Mouse (Mus musculus): ENCODE results near the gene Mpz.

- TF ChIP-seq POLR2A (IDR thresholded peaks at IDR 0.05; ENCODE audit: borderline replicate concordance, low read depth, low read length) (no peak), CTCF (IDR thresholded peaks at IDR 0.05; ENCODE audit: low read depth, low read length) (no peak)
These were observed 9.0 kb downstream of the Mpz start for GRCm38 (mm10) chr1:171159485-171159975.

Measured in bone marrow macrophage, adult 2 months (primary cell).